Comparison of ENCODE assay signal across 7 mouse cellular contexts in the genomic region with DNA sequence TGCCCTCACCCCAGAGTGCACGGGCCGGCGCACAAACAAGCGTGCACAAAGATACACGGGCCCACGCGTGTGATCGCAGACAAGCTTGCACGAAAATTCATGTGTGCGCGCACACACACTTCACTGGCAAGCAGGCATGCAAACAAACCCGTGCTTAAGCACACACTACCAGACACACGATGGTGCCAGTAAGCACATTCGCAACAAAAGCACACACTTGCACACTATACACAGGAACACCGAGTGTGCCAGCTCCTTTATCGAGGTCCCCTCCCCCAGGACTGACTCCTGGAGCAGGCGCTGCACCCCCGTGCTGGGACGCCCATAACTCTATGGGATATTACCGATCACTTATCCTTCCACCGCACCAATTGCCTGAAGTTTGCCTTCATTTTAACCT. TPM values are rescaled to one million over a fixed set of nuclear protein-coding genes. Genes with fewer than 3 reads are reported as not detected.
DNase-seq lines count a peak whose midpoint lies in the region; ATAC-seq and TF ChIP-seq lines count a peak whose summit lies in the region.

No protein-coding gene starts in this region.

- peak; percentile 72 for DNase-seq in 416B (ENCODE audit: low read depth)
- DNase-seq in midbrain, embryonic 10.5 days (ENCODE audit: low spot score), result peak; percentile 43
- DNase-seq in frontal cortex, postnatal 25 days (ENCODE audit: low spot score in 2 of 2), result no peak
- DNase-seq in testis, postnatal 10 days (ENCODE audit: low spot score), result no peak

- no peak for TF ChIP-seq POLR2A in ES-Bruce4 (IDR thresholded peaks at IDR 0.05; ENCODE audit: insufficient read depth, low read length)
- peak; percentile 53 for TF ChIP-seq POLR2A in embryonic fibroblast, embryonic 13.5 days (IDR thresholded peaks at IDR 0.05; ENCODE audit: low read depth, low read length)

- peak; percentile 13; the same call in 1 of the 2 replicates for ATAC-seq in intestine, postnatal 0 days

- H3K36me3 ChIP-seq in ES-Bruce4 (ENCODE audit: control insufficient read depth, insufficient read depth, low read length, poor library complexity, severe bottlenecking), result no peaks in the 10 kb centered on the region
- no peaks in the 10 kb centered on the region for H3K36me3 ChIP-seq in intestine, postnatal 0 days (ENCODE audit: control insufficient read depth, insufficient read depth)
- no peaks in the 10 kb centered on the region for H3K36me3 ChIP-seq in midbrain, embryonic 10.5 days

- peaks cover 38% of the 10 kb centered on the region for H3K27me3 ChIP-seq in ES-Bruce4 (ENCODE audit: control insufficient read depth, insufficient read depth, low read length, poor library complexity, severe bottlenecking)
- no peaks in the 10 kb centered on the region for H3K27me3 ChIP-seq in intestine, postnatal 0 days (replicated peaks; ENCODE audit: control insufficient read depth, insufficient read depth, low read length)
- H3K27me3 ChIP-seq in midbrain, embryonic 10.5 days (ENCODE audit: low read depth, poor library complexity, severe bottlenecking), result no peaks in the 10 kb centered on the region

- peak overlapping the region; percentile 100 for H3K4me2 ChIP-seq in intestine, postnatal 0 days (replicated peaks; ENCODE audit: low read depth)

- H3K9ac ChIP-seq in ES-Bruce4 (ENCODE audit: low read depth, poor library complexity, severe bottlenecking), result peak overlapping the region; percentile 95; the same call in 1 of the 2 replicates
- peak overlapping the region; percentile 71 for H3K9ac ChIP-seq in intestine, postnatal 0 days (ENCODE audit: low read depth, low read length)

- H3K4me3 ChIP-seq in ES-Bruce4 (ENCODE audit: low read depth, low read length), result peak overlapping the region; percentile 45
- peak overlapping the region; percentile 13 for H3K4me3 ChIP-seq in embryonic fibroblast, embryonic 13.5 days (ENCODE audit: insufficient read depth, low read length)
- peak overlapping the region; percentile 77 for H3K4me3 ChIP-seq in intestine, postnatal 0 days (ENCODE audit: low read depth, low read length)
- H3K4me3 ChIP-seq in midbrain, embryonic 10.5 days, result peak overlapping the region; percentile 84

- no peak for TF ChIP-seq CTCF in ES-Bruce4 (IDR thresholded peaks at IDR 0.05; ENCODE audit: low read depth, low read length)
- TF ChIP-seq CTCF in embryonic fibroblast, embryonic 13.5 days (IDR thresholded peaks at IDR 0.05; ENCODE audit: borderline replicate concordance, insufficient read depth, low read length), result peak; percentile 3; the same call in 1 of the 2 replicates
- no peak for TF ChIP-seq CTCF in intestine, postnatal 0 days (IDR thresholded peaks at IDR 0.05; ENCODE audit: low read depth)

- WGBS in intestine, postnatal 0 days, result 0% methylated on average over 21 of the region's 21 CpGs
- 1% methylated on average over 21 of the region's 21 CpGs for WGBS in midbrain, embryonic 10.5 days

- TF ChIP-seq EP300 in ES-Bruce4 (IDR thresholded peaks at IDR 0.05; ENCODE audit: insufficient read depth, low read depth, low read length), result no peak

- no peak overlapping the region for H3K27ac ChIP-seq in ES-Bruce4 (ENCODE audit: insufficient read depth, low read length)
- peak overlapping the region; percentile 95 for H3K27ac ChIP-seq in embryonic fibroblast, embryonic 13.5 days (ENCODE audit: insufficient read depth, low read length)
- H3K27ac ChIP-seq in intestine, postnatal 0 days (ENCODE audit: low read depth, low read length), result no peak overlapping the region
- peak overlapping the region; percentile 97 for H3K27ac ChIP-seq in midbrain, embryonic 10.5 days (replicated peaks)

- no peaks in the 10 kb centered on the region for H3K4me1 ChIP-seq in ES-Bruce4 (ENCODE audit: control insufficient read depth, insufficient read depth, low read length)
- H3K4me1 ChIP-seq in embryonic fibroblast, embryonic 13.5 days (ENCODE audit: control insufficient read depth, insufficient read depth, low read length), result no peaks in the 10 kb centered on the region
- no peaks in the 10 kb centered on the region for H3K4me1 ChIP-seq in intestine, postnatal 0 days (replicated peaks; ENCODE audit: control insufficient read depth, insufficient read depth, low read length)
- peaks cover 55% of the 10 kb centered on the region for H3K4me1 ChIP-seq in midbrain, embryonic 10.5 days

- H3K9me3 ChIP-seq in ES-Bruce4 (replicated peaks; ENCODE audit: control insufficient read depth, insufficient read depth, low read length, poor library complexity, severe bottlenecking), result no peaks in the 10 kb centered on the region
- H3K9me3 ChIP-seq in intestine, postnatal 0 days (ENCODE audit: control insufficient read depth), result no peaks in the 10 kb centered on the region
- H3K9me3 ChIP-seq in midbrain, embryonic 10.5 days (replicated peaks), result no peaks in the 10 kb centered on the region

RNA-seq across cellular contexts. Expression of a gene that starts 1.2 kb away (rescaled TPM):
- 37.2 and 40.7 TPM in 2 replicates for polyA plus RNA-seq in ES-Bruce4 (2011; ENCODE audit: insufficient read depth, insufficient read length, low read depth, missing spikeins)
- polyA plus RNA-seq in embryonic fibroblast, embryonic 13.5 days (2011; ENCODE audit: insufficient read length, low read depth, missing spikeins), result 195 and 437 TPM in 2 replicates
- 4.3 TPM in 2 replicates for polyA plus RNA-seq in intestine, postnatal 0 days (2015; fragmentation: Nextera tagmentation; extraction: Ambion mirVana)
- 28.9 and 44.4 TPM in 2 replicates for polyA plus RNA-seq in midbrain, embryonic 10.5 days (2016; fragmentation: Nextera tagmentation; extraction: Ambion mirVana)

Comparison
In these comparisons a context has a peak if more than half of its experiments do, and no peak if none do; other contexts are left out.
1. DNase-seq: peak in 416B (single experiment) and midbrain, embryonic 10.5 days (single experiment); none in frontal cortex, postnatal 25 days (0 of 2) and testis, postnatal 10 days (single experiment).
2. H3K27ac ChIP-seq: peak in embryonic fibroblast, embryonic 13.5 days (single experiment) and midbrain, embryonic 10.5 days (single experiment); none in ES-Bruce4 (single experiment) and intestine, postnatal 0 days (single experiment).
3. H3K4me3 ChIP-seq: peak in every context shown above with its lines; median percentile 84 in midbrain, embryonic 10.5 days; 77 in intestine, postnatal 0 days; 45 in ES-Bruce4; 13 in embryonic fibroblast, embryonic 13.5 days.